Mouse (Mus musculus): ENCODE results near the gene Eps8. TPM values are rescaled to one million over a fixed set of nuclear protein-coding genes. Genes with fewer than 3 reads are reported as not detected.

Gene Eps8
- polyA plus RNA-seq, 1 experiment from 2014 or later = 6.7 TPM

DNA sequence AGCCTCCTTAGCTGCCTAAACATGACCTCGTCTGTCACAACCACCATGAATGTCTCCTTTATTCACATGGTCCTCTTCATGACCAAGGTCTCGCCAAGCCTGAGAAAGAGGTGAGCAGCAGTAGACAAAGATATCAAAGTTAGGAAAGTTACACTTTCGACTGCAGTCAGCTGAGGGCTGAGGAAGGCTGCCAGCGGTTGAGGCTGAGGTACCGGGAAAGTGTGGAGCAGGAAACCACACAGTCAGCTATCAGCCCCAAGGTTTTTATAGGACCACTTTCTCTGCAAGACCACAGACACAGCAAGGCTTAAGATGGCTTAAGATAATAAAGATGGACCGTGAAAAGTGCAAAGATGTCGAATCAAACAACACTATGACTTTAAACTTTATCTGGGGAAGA, 17.2 kb downstream of the Eps8 start:
- H3K27me3 ChIP-seq = no peaks in the 10 kb centered on the region
- H3K9me3 ChIP-seq (replicated peaks) = no peaks in the 10 kb centered on the region
- 68% methylated on average over 7 of the region's 7 CpGs for WGBS
- no peak overlapping the region for H3K27ac ChIP-seq
- H3K4me1 ChIP-seq = no peaks in the 10 kb centered on the region
- H3K4me3 ChIP-seq = no peak overlapping the region
- no peak overlapping the region for H3K4me2 ChIP-seq
- H3K36me3 ChIP-seq (ENCODE audit: poor library complexity, severe bottlenecking) = no peaks in the 10 kb centered on the region
- no peak overlapping the region for H3K9ac ChIP-seq
- ATAC-seq = no peak

- Histone ChIP-seq H3K27ac (no peak overlapping the region), H3K4me2 (no peak overlapping the region), H3K27me3 (no peaks in the 10 kb centered on the region), H3K9me3 (replicated peaks) (no peaks in the 10 kb centered on the region), H3K9ac (no peak overlapping the region), H3K36me3 (ENCODE audit: poor library complexity, severe bottlenecking) (no peaks in the 10 kb centered on the region), H3K4me3 (no peak overlapping the region), H3K4me1 (no peaks in the 10 kb centered on the region)
- WGBS = 77% methylated on average over 5 of the region's 5 CpGs
- no peak for ATAC-seq
These were observed 18.5 kb downstream of the Eps8 start for GRCm38 (mm10) chr6:137636131-137636530.

DNA sequence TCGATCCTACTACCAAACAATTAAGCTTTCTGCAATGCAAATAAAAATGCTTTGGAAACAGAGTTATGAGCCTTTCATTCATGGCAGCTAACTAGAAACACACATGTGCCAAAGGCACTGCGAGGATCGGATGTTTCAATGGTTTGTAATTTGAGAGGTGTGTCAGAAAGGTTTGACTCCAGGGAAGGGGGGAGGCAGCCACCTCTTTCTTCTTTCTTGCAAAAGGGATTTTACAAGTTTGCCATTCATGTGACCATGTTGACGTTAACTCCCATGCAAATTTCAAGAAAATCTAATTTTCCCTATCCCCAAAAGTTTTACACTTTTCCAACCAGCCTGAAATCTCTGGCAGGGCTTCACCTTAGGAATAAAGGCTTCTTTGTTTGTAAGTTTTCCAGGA, 21.1 kb downstream of the Eps8 start:
- H3K4me2 ChIP-seq = no peak overlapping the region
- H3K36me3 ChIP-seq (ENCODE audit: poor library complexity, severe bottlenecking) = no peaks in the 10 kb centered on the region
- peaks cover 11% of the 10 kb centered on the region for H3K4me1 ChIP-seq
- H3K9ac ChIP-seq = no peak overlapping the region
- no peak overlapping the region for H3K27ac ChIP-seq
- ATAC-seq = no peak
- no peaks in the 10 kb centered on the region for H3K9me3 ChIP-seq (replicated peaks)
- no peaks in the 10 kb centered on the region for H3K27me3 ChIP-seq
- WGBS = 39% methylated on average over 4 of the region's 4 CpGs
- H3K4me3 ChIP-seq = no peak overlapping the region

DNA sequence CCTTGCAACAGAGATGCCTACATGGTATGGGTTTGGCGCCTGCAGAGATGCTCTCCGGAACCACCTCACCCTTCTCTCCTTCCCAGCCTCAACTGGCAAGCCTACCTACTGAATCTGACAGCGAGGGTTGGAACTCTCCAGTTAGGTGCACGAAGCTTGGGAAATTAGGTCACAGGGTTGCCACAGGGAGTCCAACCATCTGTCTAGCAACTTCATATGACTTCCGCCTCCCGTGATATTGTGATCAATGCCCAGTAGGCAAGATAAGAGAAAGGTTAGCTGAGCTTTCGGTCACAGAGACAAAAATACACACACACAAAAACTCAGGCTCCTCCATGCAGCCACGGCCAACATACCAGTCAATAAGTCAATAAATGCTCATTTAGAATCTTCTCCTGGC, 21.6 kb downstream of the Eps8 start:
- ATAC-seq = no peak
- Histone ChIP-seq H3K27ac (no peak overlapping the region), H3K4me3 (no peak overlapping the region), H3K9me3 (replicated peaks) (no peaks in the 10 kb centered on the region), H3K9ac (no peak overlapping the region), H3K36me3 (ENCODE audit: poor library complexity, severe bottlenecking) (no peaks in the 10 kb centered on the region), H3K4me1 (peaks cover 11% of the 10 kb centered on the region), H3K4me2 (no peak overlapping the region), H3K27me3 (no peaks in the 10 kb centered on the region)
- WGBS = 88% methylated on average over 8 of the region's 8 CpGs

DNA sequence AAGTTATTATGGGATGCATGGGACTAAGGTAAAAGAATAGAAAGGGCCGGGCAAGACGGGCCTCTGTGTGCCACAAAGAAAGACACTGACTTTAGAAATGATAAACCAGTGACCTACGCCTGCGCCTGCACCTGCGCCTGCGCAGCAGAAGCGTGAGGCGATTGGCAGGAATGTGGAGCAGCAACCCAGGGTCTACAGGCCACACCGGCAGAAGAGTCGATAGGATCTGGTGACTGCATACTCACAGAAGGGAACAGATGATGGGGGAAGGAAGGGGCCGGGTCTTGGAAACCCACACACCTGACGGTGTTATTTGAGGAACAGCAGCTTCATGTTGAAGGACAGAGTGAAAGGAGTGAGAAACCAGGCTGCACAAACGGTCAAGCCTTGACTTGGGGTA, 24.3 kb downstream of the Eps8 start:
- Histone ChIP-seq H3K9me3 (replicated peaks) (no peaks in the 10 kb centered on the region), H3K36me3 (ENCODE audit: poor library complexity, severe bottlenecking) (no peaks in the 10 kb centered on the region), H3K4me3 (no peak overlapping the region), H3K9ac (no peak overlapping the region), H3K4me1 (peaks cover 11% of the 10 kb centered on the region), H3K27me3 (no peaks in the 10 kb centered on the region), H3K4me2 (no peak overlapping the region), H3K27ac (no peak overlapping the region; the same call in 1 of the 2 replicates)
- no peak for ATAC-seq
- WGBS = 92% methylated on average over 13 of the region's 13 CpGs

DNA sequence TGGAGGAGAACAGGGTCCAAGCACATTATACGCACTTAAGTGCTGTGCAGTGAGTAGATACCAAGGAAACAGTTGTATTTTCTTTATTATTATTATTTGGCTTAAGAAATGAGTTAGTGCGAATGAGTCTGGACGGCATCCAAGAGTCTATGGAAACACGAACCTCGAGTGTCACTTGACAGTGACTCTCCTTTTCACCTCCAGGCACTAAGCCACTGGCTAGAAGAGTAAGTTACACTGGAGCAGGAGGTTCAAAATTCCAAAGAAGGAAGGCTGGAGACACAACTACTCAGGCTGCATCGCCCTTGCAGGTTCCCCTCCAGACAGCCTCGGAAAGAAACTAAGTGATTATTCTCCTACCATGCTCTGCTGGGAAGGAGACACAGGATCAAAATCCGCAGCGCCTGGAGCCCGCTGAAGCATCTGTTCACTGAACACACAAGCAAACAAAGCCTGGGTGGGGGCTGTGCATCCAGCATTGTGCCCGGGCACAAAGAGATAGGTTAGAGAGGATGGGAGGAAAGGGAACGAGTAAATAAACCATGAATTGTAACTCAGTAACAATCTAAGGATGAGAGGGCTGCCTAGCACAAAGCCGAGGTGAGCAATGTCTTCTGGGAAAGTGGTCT, 25.0 kb downstream of the Eps8 start:
- no peak overlapping the region for H3K4me3 ChIP-seq
- H3K4me2 ChIP-seq = 0 out of 2 replicates have a peak overlapping the region, but pooled peaks have one; percentile 2
- peak; percentile 41; the same call in 1 of the 2 replicates for ATAC-seq
- no peaks in the 10 kb centered on the region for H3K27me3 ChIP-seq
- 42% methylated on average over 13 of the region's 13 CpGs for WGBS
- H3K9me3 ChIP-seq (replicated peaks) = no peaks in the 10 kb centered on the region
- peaks cover 11% of the 10 kb centered on the region for H3K4me1 ChIP-seq
- no peak overlapping the region for H3K9ac ChIP-seq
- no peaks in the 10 kb centered on the region for H3K36me3 ChIP-seq (ENCODE audit: poor library complexity, severe bottlenecking)
- H3K27ac ChIP-seq = 0 out of 2 replicates have a peak overlapping the region, but pooled peaks have one; percentile 36

DNA sequence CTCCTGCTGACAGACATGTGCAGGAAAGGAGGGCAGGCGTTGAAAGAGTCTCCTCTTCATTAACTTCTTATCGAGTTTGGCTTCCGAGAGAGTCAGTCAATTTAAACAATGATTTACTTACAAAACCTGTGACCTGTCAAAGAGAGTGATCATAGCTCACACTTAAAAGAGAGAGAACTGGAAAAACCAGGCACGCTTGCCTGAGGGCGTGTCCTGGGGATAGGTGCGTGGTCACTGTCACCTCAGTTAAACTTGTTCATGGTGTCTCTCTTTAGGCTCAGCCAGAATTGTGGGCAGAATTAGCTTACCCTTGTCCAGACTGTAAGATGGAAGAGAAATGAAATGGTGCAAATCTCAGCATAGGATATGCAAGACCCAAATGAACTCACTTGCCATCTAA, 26.0 kb downstream of the Eps8 start:
- Histone ChIP-seq H3K27me3 (no peaks in the 10 kb centered on the region), H3K9ac (no peak overlapping the region), H3K4me2 (no peak overlapping the region), H3K36me3 (ENCODE audit: poor library complexity, severe bottlenecking) (no peaks in the 10 kb centered on the region), H3K9me3 (replicated peaks) (no peaks in the 10 kb centered on the region), H3K27ac (no peak overlapping the region), H3K4me3 (no peak overlapping the region), H3K4me1 (peaks cover 11% of the 10 kb centered on the region)
- WGBS = 93% methylated on average over 6 of the region's 6 CpGs
- ATAC-seq = no peak

- Histone ChIP-seq H3K4me1 (no peaks in the 10 kb centered on the region), H3K27me3 (no peaks in the 10 kb centered on the region), H3K9me3 (replicated peaks) (no peaks in the 10 kb centered on the region), H3K4me3 (no peak overlapping the region), H3K36me3 (ENCODE audit: poor library complexity, severe bottlenecking) (no peaks in the 10 kb centered on the region), H3K27ac (no peak overlapping the region), H3K4me2 (no peak overlapping the region), H3K9ac (no peak overlapping the region)
- ATAC-seq = no peak
- WGBS = 88% methylated on average over 2 of the region's 2 CpGs
These were observed 33.7 kb downstream of the Eps8 start for GRCm38 (mm10) chr6:137621021-137621420.

- H3K9me3 ChIP-seq (replicated peaks) = no peaks in the 10 kb centered on the region
- whole genome bisulfite sequencing = 45% methylated on average over 4 of the region's 4 CpGs
- no peak overlapping the region for H3K27ac ChIP-seq
- H3K9ac ChIP-seq = no peak overlapping the region
- no peak overlapping the region for H3K4me3 ChIP-seq
- no peak overlapping the region for H3K4me2 ChIP-seq
- H3K36me3 ChIP-seq (ENCODE audit: poor library complexity, severe bottlenecking) = no peaks in the 10 kb centered on the region
- 0 out of 2 replicates have a peak, but pooled peaks cover 4% of the 10 kb centered on the region for H3K4me1 ChIP-seq
- H3K27me3 ChIP-seq = no peaks in the 10 kb centered on the region
- ATAC-seq = no peak
These were observed 40.8 kb downstream of the Eps8 start for GRCm38 (mm10) chr6:137613903-137614302.

GRCm38 (mm10) chr6:137612071-137612547, 42.6 kb downstream of the Eps8 start:
- Histone ChIP-seq H3K4me2 (no peak overlapping the region), H3K4me1 (0 out of 2 replicates have a peak, but pooled peaks cover 4% of the 10 kb centered on the region), H3K27me3 (no peaks in the 10 kb centered on the region), H3K9ac (no peak overlapping the region), H3K36me3 (ENCODE audit: poor library complexity, severe bottlenecking) (no peaks in the 10 kb centered on the region), H3K27ac (no peak overlapping the region), H3K9me3 (replicated peaks) (no peaks in the 10 kb centered on the region), H3K4me3 (no peak overlapping the region)
- 66% methylated on average over 2 of the region's 2 CpGs for WGBS
- no peak for ATAC-seq

DNA sequence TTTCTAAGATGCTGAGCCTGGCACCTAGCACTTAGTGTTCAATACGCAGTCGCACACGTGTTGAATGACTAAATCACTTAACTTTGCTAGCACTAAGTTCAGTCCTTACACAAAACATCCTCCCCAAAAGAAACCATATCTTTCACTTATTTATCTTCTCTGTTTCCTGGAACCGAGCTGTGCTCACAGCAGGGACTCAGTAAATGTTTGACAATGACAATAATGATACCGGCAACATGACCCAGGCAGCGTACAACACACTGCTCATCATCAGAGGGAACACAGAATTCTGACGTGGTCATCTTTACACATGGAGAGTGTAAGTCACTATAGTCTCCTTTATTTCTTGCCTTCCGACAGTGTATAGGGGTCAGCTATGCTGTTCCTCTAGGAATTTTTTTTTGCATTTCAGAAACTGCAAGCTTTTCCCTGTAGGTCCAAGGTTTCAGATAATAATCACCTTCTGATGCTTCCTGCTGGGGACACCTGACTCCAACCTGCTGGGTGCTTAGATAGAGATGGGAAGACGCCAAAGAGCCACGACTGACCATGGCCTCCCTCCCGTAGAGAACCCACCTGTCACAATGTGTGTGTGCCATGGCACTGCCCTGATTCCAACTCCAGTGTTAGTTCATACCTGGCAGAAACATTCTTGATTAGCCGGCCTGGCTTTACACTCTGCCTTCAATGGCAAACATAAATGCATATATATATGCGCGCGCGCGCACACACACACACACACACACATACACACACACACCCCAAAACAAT, 46.3 kb downstream of the Eps8 start:
- H3K27me3 ChIP-seq = no peaks in the 10 kb centered on the region
- no peaks in the 10 kb centered on the region for H3K9me3 ChIP-seq (replicated peaks)
- H3K4me3 ChIP-seq = no peak overlapping the region
- H3K9ac ChIP-seq = no peak overlapping the region
- 0 out of 2 replicates have a peak, but pooled peaks cover 5% of the 10 kb centered on the region for H3K4me1 ChIP-seq
- 90% methylated on average over 17 of the region's 17 CpGs for WGBS
- H3K36me3 ChIP-seq (ENCODE audit: poor library complexity, severe bottlenecking) = no peaks in the 10 kb centered on the region
- H3K4me2 ChIP-seq = no peak overlapping the region
- no peak overlapping the region for H3K27ac ChIP-seq
- ATAC-seq = no peak

DNA sequence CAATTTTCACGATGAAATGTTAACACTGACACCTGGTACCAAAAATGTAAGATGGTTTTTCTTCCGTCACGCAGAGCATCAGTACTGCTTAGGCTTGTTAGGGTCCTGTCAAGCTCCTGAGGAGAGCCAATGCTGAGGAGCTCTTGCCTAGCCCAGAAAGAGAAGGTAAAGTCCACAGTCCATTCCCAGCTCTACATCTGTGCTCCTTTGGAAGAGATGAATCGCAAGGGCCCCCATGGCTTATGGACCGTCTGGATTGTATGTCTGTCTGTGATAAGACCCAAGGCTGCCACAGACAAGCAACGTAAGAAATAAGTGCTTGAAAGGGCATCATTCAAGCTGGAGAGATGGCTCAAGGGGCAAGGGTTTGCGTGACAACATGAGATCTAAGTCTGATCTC, 48.1 kb downstream of the Eps8 start:
- no peak overlapping the region for H3K27ac ChIP-seq
- no peaks in the 10 kb centered on the region for H3K27me3 ChIP-seq
- no peaks in the 10 kb centered on the region for H3K9me3 ChIP-seq (replicated peaks)
- WGBS = 95% methylated on average over 7 of the region's 7 CpGs
- no peak for ATAC-seq
- H3K36me3 ChIP-seq (ENCODE audit: poor library complexity, severe bottlenecking) = no peaks in the 10 kb centered on the region
- no peak overlapping the region for H3K4me2 ChIP-seq
- H3K9ac ChIP-seq = no peak overlapping the region
- H3K4me1 ChIP-seq = 0 out of 2 replicates have a peak, but pooled peaks cover 5% of the 10 kb centered on the region
- no peak overlapping the region for H3K4me3 ChIP-seq
